Mouse (Mus musculus) retina, postnatal 7 days (tissue): ENCODE measurements at regions not wholly inside any gene's neighbourhood (a gene's known extent, or its start where the extent isn't known, plus 50 kb on each side); places are given as distances from the start of the nearest gene placed in this dataset.

Experiments used
- DNase-seq: peaks from one replicate; pipeline ENCODE4 v3.0.0-alpha.2; 2012; ENCODE audit warnings: low read depth, low spot score

- no peak for DNase-seq
These were observed 305.5 kb downstream of the Tbc1d1 start for GRCm38 (mm10) chr5:64461592-64461991.

- DNase-seq = no peak
These were observed 306.3 kb downstream of the Tbc1d1 start for GRCm38 (mm10) chr5:64462411-64462810.

GRCm38 (mm10) chr5:64463570-64463969 is 307.5 kb downstream of the Tbc1d1 start:
- DNase-seq = no peak

- DNase-seq = no peak
These were observed 310.2 kb downstream of the Tbc1d1 start for GRCm38 (mm10) chr5:64466320-64466719.

- no peak for DNase-seq
These were observed 311.8 kb downstream of the Tbc1d1 start for GRCm38 (mm10) chr5:64467856-64468255.

- DNase-seq = no peak
These were observed 312.2 kb downstream of the Tbc1d1 start for GRCm38 (mm10) chr5:64468307-64468706.

GRCm38 (mm10) chr5:64472008-64472407 is 315.9 kb downstream of the Tbc1d1 start:
- DNase-seq = no peak

- no peak for DNase-seq
These were observed 316.3 kb downstream of the Tbc1d1 start for GRCm38 (mm10) chr5:64472415-64472814.

GRCm38 (mm10) chr5:64474868-64475267 is 318.8 kb downstream of the Tbc1d1 start:
- no peak for DNase-seq

- no peak for DNase-seq
These were observed 319.8 kb downstream of the Tbc1d1 start for GRCm38 (mm10) chr5:64475736-64476519.

- no peak for DNase-seq
These were observed 320.7 kb downstream of the Tbc1d1 start for GRCm38 (mm10) chr5:64476641-64477369.

GRCm38 (mm10) chr5:64478143-64478542 is 322.0 kb downstream of the Tbc1d1 start:
- DNase-seq = no peak

- no peak for DNase-seq
These were observed 322.6 kb downstream of the Tbc1d1 start for GRCm38 (mm10) chr5:64478599-64479214.

- DNase-seq = no peak
These were observed 323.2 kb downstream of the Tbc1d1 start for GRCm38 (mm10) chr5:64479315-64479714.

- DNase-seq = no peak
These were observed 318.1 kb upstream of the Klf3 start for GRCm38 (mm10) chr5:64485043-64485442.

GRCm38 (mm10) chr5:64485856-64486255 is 317.3 kb upstream of the Klf3 start:
- DNase-seq = no peak

- no peak for DNase-seq
These were observed 316.4 kb upstream of the Klf3 start for GRCm38 (mm10) chr5:64486761-64487160.

GRCm38 (mm10) chr5:64487698-64488398 is 315.3 kb upstream of the Klf3 start:
- no peak for DNase-seq

GRCm38 (mm10) chr5:64489656-64490444 is 313.3 kb upstream of the Klf3 start:
- no peak for DNase-seq

- no peak for DNase-seq
These were observed 312.7 kb upstream of the Klf3 start for GRCm38 (mm10) chr5:64490445-64490950.

GRCm38 (mm10) chr5:64494429-64494828 is 308.8 kb upstream of the Klf3 start:
- no peak for DNase-seq
